Mouse (Mus musculus) bone marrow macrophage, adult 2 months (primary cell): ENCODE measurements around the gene Rab13. TPM values are rescaled to one million over a fixed set of nuclear protein-coding genes. Genes with fewer than 3 reads are reported as not detected.

Source experiments
- H3K27ac ChIP-seq: 2 replicates; pipeline ENCODE4 v1.5.1; 2012; ENCODE audit warnings: low read depth, low read length; ENCODE audit not compliant: insufficient read depth
- H3K4me1 ChIP-seq: 2 replicates; pipeline ENCODE4 v1.6.1; 2012; ENCODE audit warnings: low read length; ENCODE audit not compliant: control insufficient read depth, insufficient read depth
- H3K4me3 ChIP-seq: 2 replicates; pipeline ENCODE4 v1.5.1; 2012; ENCODE audit warnings: mild to moderate bottlenecking, low read length, moderate library complexity; ENCODE audit not compliant: insufficient read depth
- CTCF ChIP-seq: IDR thresholded peaks from 2 replicates; pipeline ENCODE4 v1.5.1; 2012; ENCODE audit warnings: low read depth, mild to moderate bottlenecking, low read length, moderate library complexity
- POLR2A ChIP-seq: IDR thresholded peaks from 2 replicates; pipeline ENCODE4 v1.6.1; 2012; ENCODE audit warnings: mild to moderate bottlenecking, low read depth, low read length, borderline replicate concordance
- polyA plus RNA-seq: library from polyadenylated mRNA; stranded (reverse); fragments of >200 nt; gene quantifications from 2 replicates; pipeline ENCODE4 v1.2.4, GENCODE M21; 2012; ENCODE audit not compliant: missing spikeins, insufficient read depth, insufficient read length

Gene Rab13
- polyA plus RNA-seq, 1 experiment: 23.2 TPM

DNA sequence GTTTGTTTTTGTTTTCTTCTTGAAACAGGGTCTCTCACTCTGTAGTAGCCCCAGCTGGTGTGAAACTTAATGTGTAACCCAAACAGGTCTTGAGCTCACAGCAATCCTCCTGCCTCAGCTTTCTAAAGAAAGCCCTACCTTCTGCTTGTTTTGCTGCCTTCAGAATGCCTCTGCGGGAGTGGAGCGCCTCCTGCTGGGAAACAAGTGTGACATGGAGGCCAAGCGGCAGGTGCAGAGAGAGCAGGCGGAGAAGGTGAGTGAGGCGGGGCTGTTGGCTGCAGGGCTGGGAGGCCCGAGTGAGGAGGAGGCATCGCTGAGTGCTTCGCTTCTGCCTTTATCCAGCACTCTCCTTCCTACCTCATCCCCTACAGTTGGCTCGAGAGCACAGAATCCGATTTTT is 10.8 kb downstream of the Rab13 start:
- Histone ChIP-seq H3K27ac (no peak overlapping the region), H3K4me1 (peaks cover 6% of the 10 kb centered on the region)
- TF ChIP-seq CTCF (no peak), POLR2A (no peak)

DNA sequence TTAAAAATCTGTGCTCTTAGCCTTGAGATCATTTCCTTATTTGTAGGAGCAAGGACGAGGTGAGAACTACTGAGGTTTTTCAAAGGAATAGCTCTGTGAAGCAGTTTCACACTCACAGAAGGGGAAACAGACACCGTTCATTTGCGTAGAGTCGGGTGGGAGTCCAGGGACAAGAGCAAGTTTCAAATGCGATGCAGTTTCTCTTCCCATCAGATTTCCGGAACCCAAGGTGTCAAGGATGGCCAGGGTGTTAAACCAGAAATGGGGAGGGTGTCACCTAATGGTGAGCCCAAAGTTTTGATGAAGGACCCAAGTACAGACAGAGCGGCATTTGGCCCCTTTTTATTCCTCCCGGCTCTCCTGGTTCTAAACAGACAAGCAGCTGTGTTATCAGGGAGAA is 17.6 kb downstream of the Rab13 start:
- no peak overlapping the region for H3K27ac ChIP-seq
- TF ChIP-seq CTCF (no peak), POLR2A (no peak)

More for the DNA sequence above, 10.8 kb downstream of the Rab13 start:
- no peak overlapping the region for H3K4me3 ChIP-seq

DNA sequence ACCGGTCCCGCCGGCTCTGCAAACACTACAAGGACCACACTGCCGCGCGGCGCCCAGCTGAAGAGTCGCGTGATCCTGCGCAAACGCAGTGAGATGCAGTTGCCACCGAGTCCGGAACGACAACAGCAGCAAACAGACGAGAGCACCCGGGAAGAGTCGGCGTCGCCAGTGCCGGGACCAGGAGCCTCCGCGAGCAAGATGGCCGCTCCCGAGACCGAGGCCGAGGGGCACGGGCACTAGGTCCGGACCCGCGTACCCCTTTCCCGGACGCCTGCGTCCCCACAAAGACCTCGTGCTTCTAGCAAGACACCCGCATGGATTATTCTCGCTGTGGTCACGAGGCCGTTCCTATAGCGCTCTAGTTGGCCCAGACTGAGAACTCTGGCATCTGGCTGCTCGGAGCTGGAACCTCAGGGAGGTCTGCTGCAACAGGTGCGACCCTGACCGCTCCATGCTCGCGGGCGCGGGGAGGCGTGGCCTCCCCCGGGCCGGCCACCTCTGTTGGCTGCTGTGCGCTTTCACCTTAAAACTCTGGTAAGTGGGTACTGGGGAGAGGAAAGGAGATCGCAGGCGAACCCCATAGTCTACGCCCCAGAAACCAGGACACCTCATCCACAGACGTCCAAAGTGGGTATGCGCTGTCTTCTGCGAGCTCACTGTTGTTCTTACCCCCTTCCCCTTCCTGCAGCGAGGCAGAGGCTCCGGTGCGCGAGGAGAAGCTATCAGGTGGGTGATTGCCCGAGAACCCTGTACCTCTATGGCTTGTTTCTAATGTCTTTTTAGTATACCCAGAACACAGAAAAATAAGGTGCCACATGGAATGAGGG is 18.2 kb downstream of the Rab13 start, which contains the start of gene Jtb:
Gene Jtb (plus strand): TSS at position 91 of the 827 bp plus-strand sequence.
- peak within 1 kb of the TSS; percentile 95 for H3K4me3 ChIP-seq
- TF ChIP-seq CTCF (peak; percentile 22; the same call in 1 of the 2 replicates), POLR2A (peak; percentile 68; the same call in 1 of the 2 replicates)
- peaks cover 2% of the 10 kb centered on the region; the same call in 1 of the 2 replicates for H3K4me1 ChIP-seq
- H3K27ac ChIP-seq: peak within 1 kb of the TSS; percentile 78

More for the DNA sequence above, 17.6 kb downstream of the Rab13 start:
- H3K4me1 ChIP-seq: peaks cover 2% of the 10 kb centered on the region; the same call in 1 of the 2 replicates
- H3K4me3 ChIP-seq: peak overlapping the region; percentile 95

DNA sequence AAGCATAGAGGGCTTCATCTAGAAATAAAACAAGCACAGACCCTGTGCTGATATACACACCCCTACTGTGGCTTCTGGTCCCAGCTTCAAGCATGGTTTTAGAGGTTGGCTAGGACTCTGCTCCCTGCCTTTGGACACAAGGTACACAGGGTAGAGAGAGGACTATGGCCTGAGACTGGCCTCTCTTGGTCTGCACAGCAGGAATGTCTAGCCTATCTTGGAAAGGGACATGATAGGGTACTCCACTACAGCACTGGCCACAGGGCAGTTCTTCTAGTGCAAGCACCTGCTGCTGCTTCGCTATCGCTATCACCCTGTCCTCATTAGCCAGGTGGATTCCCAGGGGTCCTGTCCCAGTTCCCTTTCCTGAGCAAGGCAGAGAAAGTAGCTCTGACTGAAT is 27.8 kb downstream of the Rab13 start:
- Histone ChIP-seq H3K4me1 (peaks cover 12% of the 10 kb centered on the region), H3K4me3 (no peak overlapping the region), H3K27ac (no peak overlapping the region)
- no peak for TF ChIP-seq POLR2A
- no peak for TF ChIP-seq CTCF

DNA sequence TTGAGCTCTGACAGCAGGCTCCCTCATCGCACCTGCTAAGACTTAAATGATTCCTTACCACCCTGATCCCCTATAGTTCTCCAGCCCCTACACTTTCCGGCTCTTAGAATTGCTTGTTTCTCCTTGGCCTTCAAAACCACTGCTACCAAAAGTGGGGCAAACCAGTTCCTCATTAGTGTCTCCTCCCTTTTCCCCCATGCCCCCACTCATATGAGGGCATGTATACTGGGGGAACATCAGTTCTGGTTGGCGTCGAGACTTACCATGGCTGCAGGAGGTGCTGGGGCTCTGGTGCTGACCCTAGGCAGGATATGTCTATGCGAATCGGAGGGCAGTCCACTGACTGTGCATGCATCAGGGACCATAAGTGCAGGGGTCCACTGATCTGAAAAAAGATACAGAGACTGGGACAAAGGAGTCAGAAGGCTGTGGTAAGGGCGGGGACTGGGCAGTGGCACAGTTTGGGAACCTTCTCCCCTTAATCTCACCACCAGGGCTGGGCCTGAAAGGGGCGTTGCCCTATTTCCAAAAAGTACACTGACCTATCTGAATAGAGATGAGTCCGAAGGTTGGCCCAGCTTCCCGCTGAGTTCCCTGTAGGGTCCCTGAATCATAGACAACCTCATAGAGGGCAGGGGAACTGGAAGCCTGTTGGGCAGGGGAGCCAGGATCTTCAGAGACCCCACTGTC is 28.3 kb downstream of the Rab13 start:
- no peak for TF ChIP-seq CTCF
- no peak for TF ChIP-seq POLR2A
- Histone ChIP-seq H3K4me3 (no peak overlapping the region), H3K27ac (no peak overlapping the region), H3K4me1 (peaks cover 12% of the 10 kb centered on the region)

DNA sequence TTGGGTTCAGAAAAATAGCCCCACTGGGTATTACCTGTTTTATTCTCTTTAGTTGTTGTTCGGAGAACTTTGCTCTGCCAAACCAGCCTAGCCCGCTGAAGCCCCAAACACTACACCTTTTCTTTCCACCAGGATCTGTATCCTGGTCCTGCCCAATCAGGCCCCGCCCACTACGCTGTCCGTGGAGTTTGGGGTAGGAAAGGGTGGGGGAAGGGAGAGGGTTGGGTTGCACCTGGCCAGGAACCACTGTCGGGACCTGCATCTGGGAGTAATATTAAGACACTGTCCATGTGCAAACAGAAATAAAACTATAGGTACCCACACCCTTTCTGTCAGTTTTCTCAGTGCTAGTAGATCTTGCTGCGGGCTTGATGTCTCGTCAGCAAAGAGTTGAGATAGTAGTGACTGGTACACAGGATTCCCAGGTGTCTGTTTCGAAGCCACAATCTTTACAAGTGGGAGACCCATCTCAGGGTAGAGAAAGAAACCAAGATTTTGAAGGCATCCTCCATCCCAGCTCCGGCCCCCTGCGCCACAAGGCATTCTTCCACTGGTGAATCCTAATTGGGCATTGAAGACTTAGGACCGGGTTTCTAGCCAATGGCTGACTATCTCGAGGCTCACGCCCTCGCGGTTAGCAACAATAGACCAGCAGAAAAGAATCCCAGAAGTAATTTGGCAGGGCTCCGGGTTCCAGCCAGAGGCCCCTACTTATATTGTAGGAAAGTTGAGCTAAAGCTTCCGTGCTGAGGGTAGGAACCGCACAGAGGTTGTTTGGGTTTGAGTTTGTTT is 29.7 kb downstream of the Rab13 start, which contains the start of gene Creb3l4:
Gene Creb3l4 (minus strand): TSS at position 529 of the 792 bp plus-strand sequence.
- TF ChIP-seq CTCF (no peak), POLR2A (no peak)
- Histone ChIP-seq H3K4me3 (no peak within 1 kb of the TSS), H3K4me1 (peaks cover 14% of the 10 kb centered on the region), H3K27ac (no peak within 1 kb of the TSS)

DNA sequence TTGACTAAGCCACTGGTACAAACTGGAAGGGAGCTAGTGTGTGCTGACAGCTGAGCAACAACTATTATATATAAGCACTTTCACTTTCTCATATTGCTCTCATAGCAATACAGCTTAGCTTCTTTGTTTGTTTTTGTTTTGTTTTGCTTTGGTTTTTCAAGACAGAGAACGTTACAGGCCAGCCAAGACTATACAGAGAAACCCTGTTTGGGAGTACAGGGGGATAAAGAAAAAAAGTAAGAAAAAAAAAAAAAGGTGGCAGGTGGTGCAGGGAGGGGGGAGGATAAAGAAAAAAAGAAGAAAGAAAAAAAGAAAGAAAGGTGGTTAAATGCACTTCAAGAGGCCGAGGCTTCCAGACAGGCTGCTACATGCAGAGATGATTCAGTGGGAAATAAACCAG is 31.9 kb downstream of the Rab13 start:
- H3K4me3 ChIP-seq: no peak overlapping the region
- H3K27ac ChIP-seq: no peak overlapping the region
- no peak for TF ChIP-seq CTCF
- no peak for TF ChIP-seq POLR2A
- H3K4me1 ChIP-seq: peaks cover 18% of the 10 kb centered on the region

DNA sequence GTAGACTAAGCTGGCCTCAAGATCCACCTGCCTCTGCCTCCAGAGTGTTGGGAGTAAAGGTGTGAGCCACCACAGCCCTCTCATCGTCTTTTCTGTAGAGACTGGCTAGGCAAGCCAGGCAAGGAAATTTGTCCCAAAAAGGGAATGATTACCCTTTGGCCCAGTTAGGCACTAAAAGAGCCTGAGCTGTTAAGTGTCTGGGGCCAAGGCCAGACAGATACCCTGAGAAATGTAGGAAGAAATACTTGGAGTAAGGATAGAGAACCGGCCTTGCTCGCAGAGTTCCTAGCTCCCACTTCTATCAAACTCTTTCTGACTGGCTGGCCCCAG is 34.1 kb downstream of the Rab13 start:
- Histone ChIP-seq H3K27ac (peak overlapping the region; percentile 51), H3K4me1 (peaks cover 14% of the 10 kb centered on the region), H3K4me3 (peak overlapping the region; percentile 57)
- TF ChIP-seq CTCF (no peak), POLR2A (no peak)

DNA sequence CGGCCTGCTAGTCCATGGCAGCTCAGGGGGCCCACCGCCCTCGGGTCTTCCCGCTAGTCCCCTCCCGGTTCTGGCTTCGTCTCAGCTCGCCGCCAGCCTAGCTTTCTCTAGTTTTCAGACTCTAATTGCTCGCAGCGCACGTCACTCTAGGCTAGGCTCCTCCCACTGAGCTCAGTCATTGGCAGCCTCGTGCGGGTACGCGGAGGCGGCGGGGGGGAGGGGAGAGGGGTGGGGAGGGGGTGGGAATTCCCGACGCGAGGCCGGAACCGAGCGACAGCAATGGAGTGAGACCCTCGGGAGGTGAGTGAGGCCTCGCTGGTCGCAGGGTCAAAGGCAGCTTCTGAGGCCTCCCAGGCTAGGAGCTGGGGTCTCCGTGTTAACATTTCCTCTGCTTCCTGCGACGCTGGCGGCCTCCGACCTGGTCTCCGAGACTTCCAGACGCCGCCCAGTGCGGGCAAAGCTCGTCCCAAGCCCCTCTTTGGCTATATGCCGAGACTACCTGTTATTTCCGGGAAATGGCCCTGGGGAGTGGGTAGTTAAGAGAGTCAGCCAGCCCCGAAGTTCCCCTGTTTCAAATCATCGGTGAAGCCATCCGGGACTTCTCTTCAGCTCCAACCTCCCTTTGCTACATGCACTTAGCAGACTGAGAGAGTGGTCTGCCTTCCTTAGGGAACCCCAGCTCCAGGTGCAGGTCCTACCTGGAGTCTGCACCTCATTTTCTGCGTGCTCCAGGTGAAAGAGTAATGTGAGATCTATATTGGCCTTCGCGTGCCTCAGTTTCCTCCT is 34.7 kb downstream of the Rab13 start, which contains the start of gene Slc39a1:
Gene Slc39a1 (plus strand): TSS at position 213 of the 786 bp plus-strand sequence.
- Histone ChIP-seq H3K4me3 (peak within 1 kb of the TSS; percentile 88), H3K27ac (peak within 1 kb of the TSS; percentile 91), H3K4me1 (peaks cover 14% of the 10 kb centered on the region)
- TF ChIP-seq POLR2A (no peak), CTCF (no peak)
